35 mouse cellular contexts compared by ENCODE assay signal in genomic region chr1:131042721-131043120, GRCm38 (mm10). TPM values are rescaled to one million over a fixed set of nuclear protein-coding genes. Genes with fewer than 3 reads are reported as not detected.
"Had no signal": no experiment of that assay in that cellular context is flagged by ENCODE, and none has a peak within 500 bp of the region (broad histone marks: within the 10 kb centered on the region; RNA-seq: fewer than 3 reads in every experiment).

No protein-coding gene starts in this region.

- H3K27ac ChIP-seq: gastrocnemius, adult 2 months; heart, adult 2 months; hindbrain, embryonic 10.5 days; hindbrain, embryonic 12.5 days; hindbrain, embryonic 14.5 days; intestine, embryonic 15.5 days; layer of hippocampus, adult 2 months; left cerebral cortex, adult 2 months; limb, embryonic 13.5 days; limb, embryonic 15.5 days had no signal

- H3K36me3 ChIP-seq: heart, embryonic 12.5 days; hindbrain, embryonic 10.5 days; hindbrain, embryonic 12.5 days; intestine, embryonic 15.5 days; limb, embryonic 13.5 days; limb, embryonic 15.5 days had no signal

- DNase-seq: gastrocnemius, adult 2 months; gastrocnemius, postnatal 10 days; gastrocnemius, postnatal 25 days; heart, adult 2 months; heart, postnatal 14 days; heart, postnatal 4 days; kidney, adult 18-20 months; kidney, adult 8-10 months; kidney, postnatal 10 days; kidney, postnatal 25 days; kidney, postnatal 4 days; left cerebral cortex, postnatal 4 days had no signal

- H3K4me1 ChIP-seq: hindbrain, embryonic 10.5 days; hindbrain, embryonic 12.5 days; limb, embryonic 13.5 days; limb, embryonic 15.5 days had no signal

- H3K4me2 ChIP-seq: heart, embryonic 12.5 days; hindbrain, embryonic 12.5 days; hindbrain, embryonic 14.5 days; intestine, embryonic 15.5 days; limb, embryonic 13.5 days; limb, embryonic 15.5 days had no signal

- ATAC-seq: hindbrain, embryonic 16.5 days; inflammation-experienced regulatory T-cells, adult 6 months; intestine, embryonic 15.5 days; intestine, postnatal 0 days had no signal

- H3K4me3 ChIP-seq: gastrocnemius, adult 2 months; heart, adult 2 months; heart, embryonic 12.5 days; hindbrain, embryonic 10.5 days; hindbrain, embryonic 12.5 days; intestine, embryonic 15.5 days; layer of hippocampus, adult 2 months; left cerebral cortex, adult 2 months; limb, embryonic 13.5 days; limb, embryonic 15.5 days had no signal

- H3K9me3 ChIP-seq: heart, embryonic 12.5 days; hindbrain, embryonic 10.5 days; hindbrain, embryonic 12.5 days; intestine, embryonic 15.5 days; limb, embryonic 15.5 days had no signal

- H3K9ac ChIP-seq: hindbrain, embryonic 12.5 days; hindbrain, embryonic 14.5 days; intestine, embryonic 15.5 days; limb, embryonic 13.5 days; limb, embryonic 15.5 days had no signal

- H3K27me3 ChIP-seq: heart, embryonic 12.5 days; hindbrain, embryonic 12.5 days; intestine, embryonic 15.5 days; limb, embryonic 13.5 days; limb, embryonic 15.5 days had no signal

RNA-seq across cellular contexts. Expression of gene Il10, which starts 23.1 kb away (rescaled TPM):
- total RNA-seq: gastrocnemius, adult 2 months; gastrocnemius, postnatal 10 days; gastrocnemius, postnatal 25 days; gastrocnemius, postnatal 4 days; granulocyte monocyte progenitor cell, adult 5-6 weeks; heart, adult 2 months; heart, postnatal 14 days; heart, postnatal 4 days; layer of hippocampus, adult 2 months; layer of hippocampus, postnatal 10 days; layer of hippocampus, postnatal 25 days; left cerebral cortex, adult 2 months; left cerebral cortex, postnatal 25 days had no signal
- polyA plus RNA-seq: frontal cortex, adult 2 months; heart, adult 2 months; heart, embryonic 12.5 days; heart, embryonic 14.5 days; hindbrain, embryonic 10.5 days; hindbrain, embryonic 12.5 days; hindbrain, embryonic 14.5 days; hindbrain, embryonic 16.5 days; intestine, embryonic 15.5 days; intestine, postnatal 0 days; kidney, embryonic 14.5 days; kidney, embryonic 16.5 days; limb, embryonic 11.5 days; limb, embryonic 15.5 days; liver, adult 2 months had no signal
